Mouse (Mus musculus): ENCODE results near the gene Hyal6. TPM values are rescaled to one million over a fixed set of nuclear protein-coding genes. Genes with fewer than 3 reads are reported as not detected.

Gene Hyal6
- polyA plus RNA-seq, 1 experiment from 2014 or later = not detected

GRCm38 (mm10) chr6:24766261-24766660, 33.2 kb downstream of the Hyal6 start:
- Histone ChIP-seq H3K9me3 (no peaks in the 10 kb centered on the region), H3K4me3 (no peak overlapping the region), H3K27me3 (replicated peaks) (no peaks in the 10 kb centered on the region), H3K27ac (no peak overlapping the region), H3K4me2 (no peak overlapping the region), H3K36me3 (replicated peaks) (no peaks in the 10 kb centered on the region), H3K9ac (no peak overlapping the region), H3K4me1 (no peaks in the 10 kb centered on the region)
- no peak for ATAC-seq (replicated peaks)
- 92% methylated on average over 2 of the region's 2 CpGs for WGBS

GRCm38 (mm10) chr6:24779182-24779581, 46.1 kb downstream of the Hyal6 start:
- Histone ChIP-seq H3K4me2 (no peak overlapping the region), H3K4me1 (no peaks in the 10 kb centered on the region), H3K4me3 (no peak overlapping the region), H3K27me3 (replicated peaks) (no peaks in the 10 kb centered on the region), H3K27ac (no peak overlapping the region), H3K9ac (no peak overlapping the region), H3K9me3 (no peaks in the 10 kb centered on the region), H3K36me3 (replicated peaks) (no peaks in the 10 kb centered on the region)
- 62% methylated on average over 2 of the region's 2 CpGs for WGBS
- no peak for ATAC-seq (replicated peaks)

- no peak for ATAC-seq (replicated peaks)
- Histone ChIP-seq H3K4me1 (no peaks in the 10 kb centered on the region), H3K27me3 (replicated peaks) (no peaks in the 10 kb centered on the region), H3K9me3 (no peaks in the 10 kb centered on the region), H3K4me2 (no peak within 1 kb of the TSS), H3K36me3 (replicated peaks) (no peaks in the 10 kb centered on the region), H3K27ac (no peak within 1 kb of the TSS), H3K9ac (no peak within 1 kb of the TSS), H3K4me3 (no peak within 1 kb of the TSS)
Measured at GRCm38 (mm10) chr6:24790888-24791287, 57.8 kb downstream of the Hyal6 start, which contains the start of gene Spam1. Gene Spam1, plus strand, starts transcription at chr6:24791188.

Other genes with a start within 250 kb of the Hyal6 start
- gene Iqub, start 218.2 kb upstream of the Hyal6 start, polyA plus RNA-seq (2015; fragmentation: Nextera tagmentation; extraction: Ambion mirVana) = 1.5 and 2.0 TPM in 2 replicates
- gene Ndufa5, start 205.2 kb upstream of the Hyal6 start, polyA plus RNA-seq (2015; fragmentation: Nextera tagmentation; extraction: Ambion mirVana) = 371 and 390 TPM in 2 replicates
- gene Asb15, start 205.1 kb upstream of the Hyal6 start, polyA plus RNA-seq (2015; fragmentation: Nextera tagmentation; extraction: Ambion mirVana) = 0.08 TPM in 1 of 2 replicates, not detected in the other
- not detected in 2 replicates for gene Lmod2, start 135.5 kb upstream of the Hyal6 start, polyA plus RNA-seq (2015; fragmentation: Nextera tagmentation; extraction: Ambion mirVana)
- 65.6 and 69.7 TPM in 2 replicates for gene Wasl, start 68.2 kb upstream of the Hyal6 start, polyA plus RNA-seq (2015; fragmentation: Nextera tagmentation; extraction: Ambion mirVana)
- gene Hyal4, start 15.1 kb downstream of the Hyal6 start, polyA plus RNA-seq (2015; fragmentation: Nextera tagmentation; extraction: Ambion mirVana) = not detected in 2 replicates
- gene Spam1, start 57.9 kb downstream of the Hyal6 start, polyA plus RNA-seq (2015; fragmentation: Nextera tagmentation; extraction: Ambion mirVana) = not detected in 2 replicates
- gene Hyal5, start 124.8 kb downstream of the Hyal6 start, polyA plus RNA-seq (2015; fragmentation: Nextera tagmentation; extraction: Ambion mirVana) = not detected in 2 replicates
- gene Tmem229a, start 223.1 kb downstream of the Hyal6 start, polyA plus RNA-seq (2015; fragmentation: Nextera tagmentation; extraction: Ambion mirVana) = 3.2 and 3.8 TPM in 2 replicates